Mouse (Mus musculus) urinary bladder, postnatal 25 days (tissue): ENCODE data around the gene Rerg.
A peak's percentile ranks its signal among the peaks of the same experiment; 100 is the strongest.
"Not testable (repeated sequence)": the region's sequence is repeated elsewhere in the genome, so short reads cannot be mapped to it uniquely, and the experiment has no call there.

Experiments used
- DNase-seq: peaks from one replicate; pipeline ENCODE4 v3.0.0; 2022; ENCODE audit warnings: low spot score

The Rerg gene

GRCm38 (mm10) chr6:137072256-137072655, 98.0 kb downstream of the Rerg start:
- no peak for DNase-seq

- no peak for DNase-seq
These were observed 98.8 kb downstream of the Rerg start for GRCm38 (mm10) chr6:137071466-137071865.

- DNase-seq: no peak
These were observed 104.8 kb downstream of the Rerg start for GRCm38 (mm10) chr6:137065506-137065905.

- no peak for DNase-seq
These were observed 105.5 kb downstream of the Rerg start for GRCm38 (mm10) chr6:137064786-137065185.

GRCm38 (mm10) chr6:137063239-137063940, 106.9 kb downstream of the Rerg start:
- DNase-seq: no peak

- no peak for DNase-seq
These were observed 108.3 kb downstream of the Rerg start for GRCm38 (mm10) chr6:137061880-137062531.

- no peak for DNase-seq
These were observed 109.7 kb downstream of the Rerg start for GRCm38 (mm10) chr6:137060595-137060994.

- DNase-seq: no peak
These were observed 112.0 kb downstream of the Rerg start for GRCm38 (mm10) chr6:137058257-137058656.

GRCm38 (mm10) chr6:137054073-137054472, 116.2 kb downstream of the Rerg start:
- DNase-seq: no peak

- peak; percentile 23 for DNase-seq
These were observed 116.8 kb downstream of the Rerg start for GRCm38 (mm10) chr6:137053464-137053863.

- no peak for DNase-seq
These were observed 117.3 kb downstream of the Rerg start for GRCm38 (mm10) chr6:137053006-137053405.

GRCm38 (mm10) chr6:137047036-137047435, 123.3 kb downstream of the Rerg start:
- no peak for DNase-seq

- DNase-seq: no peak
These were observed 125.2 kb downstream of the Rerg start for GRCm38 (mm10) chr6:137045011-137045504.

- not testable (repeated sequence) for DNase-seq
These were observed 134.5 kb downstream of the Rerg start for GRCm38 (mm10) chr6:137035611-137036395.

GRCm38 (mm10) chr6:137030611-137031097, 139.6 kb downstream of the Rerg start:
- no peak for DNase-seq

GRCm38 (mm10) chr6:137029931-137030610, 140.2 kb downstream of the Rerg start:
- no peak for DNase-seq

GRCm38 (mm10) chr6:137025461-137025860, 144.8 kb downstream of the Rerg start:
- no peak for DNase-seq

GRCm38 (mm10) chr6:137024541-137024940, 145.8 kb downstream of the Rerg start:
- no peak for DNase-seq

- no peak for DNase-seq
These were observed 152.9 kb downstream of the Rerg start for GRCm38 (mm10) chr6:137017216-137017973.

GRCm38 (mm10) chr6:137014346-137014745, 156.0 kb downstream of the Rerg start:
- no peak for DNase-seq

- DNase-seq: no peak
These were observed 159.1 kb downstream of the Rerg start for GRCm38 (mm10) chr6:137011187-137011586.
